Mouse (Mus musculus): ENCODE data around the gene Prss30. TPM values are rescaled to one million over a fixed set of nuclear protein-coding genes. Genes with fewer than 3 reads are reported as not detected.

Prss30 gene
- 0.39 and 0.40 TPM in 2 replicates for polyA plus RNA-seq (2015; fragmentation: Nextera tagmentation; extraction: Ambion mirVana)

GRCm38 (mm10) chr17:23980297-23980909 lies at the start of gene Prss30:
Gene Prss30 (minus strand): TSS chr17:23980566.
- Histone ChIP-seq H3K4me3 (ENCODE audit: low read length) (no peak within 1 kb of the TSS), H3K27me3 (ENCODE audit: control insufficient read depth, insufficient read depth, low read length) (no peaks in the 10 kb centered on the region), H3K27ac (ENCODE audit: low read length) (no peak within 1 kb of the TSS), H3K4me1 (ENCODE audit: control insufficient read depth, insufficient read depth, low read length) (no peaks in the 10 kb centered on the region), H3K9ac (ENCODE audit: low read length) (no peak within 1 kb of the TSS), H3K4me2 (ENCODE audit: low read depth, low read length) (no peak within 1 kb of the TSS), H3K36me3 (ENCODE audit: control insufficient read depth, insufficient read depth) (no peaks in the 10 kb centered on the region), H3K9me3 (replicated peaks; ENCODE audit: control insufficient read depth, low read length) (no peaks in the 10 kb centered on the region)
- WGBS: 64% methylated on average over 10 of the region's 10 CpGs
- no peak for ATAC-seq (replicated peaks; ENCODE audit: extremely low read depth, insufficient read depth, low FRiP score)

GRCm38 (mm10) chr17:24029477-24029876 lies 49.1 kb upstream of the Prss30 start:
- H3K27me3 ChIP-seq (ENCODE audit: control insufficient read depth, insufficient read depth, low read length): no peaks in the 10 kb centered on the region
- no peak for ATAC-seq (replicated peaks; ENCODE audit: extremely low read depth, insufficient read depth, low FRiP score)
- H3K4me1 ChIP-seq (ENCODE audit: control insufficient read depth, insufficient read depth, low read length): no peaks in the 10 kb centered on the region
- no peak overlapping the region for H3K9ac ChIP-seq (ENCODE audit: low read length)
- no peak overlapping the region for H3K4me3 ChIP-seq (ENCODE audit: low read length)
- WGBS: 70% methylated on average over 7 of the region's 7 CpGs
- H3K36me3 ChIP-seq (ENCODE audit: control insufficient read depth, insufficient read depth): no peaks in the 10 kb centered on the region
- no peak overlapping the region for H3K27ac ChIP-seq (ENCODE audit: low read length)
- no peaks in the 10 kb centered on the region for H3K9me3 ChIP-seq (replicated peaks; ENCODE audit: control insufficient read depth, low read length)
- no peak overlapping the region for H3K4me2 ChIP-seq (ENCODE audit: low read depth, low read length)

- Histone ChIP-seq H3K9ac (ENCODE audit: low read length) (no peak overlapping the region), H3K4me2 (ENCODE audit: low read depth, low read length) (no peak overlapping the region), H3K4me1 (ENCODE audit: control insufficient read depth, insufficient read depth, low read length) (peaks cover 4% of the 10 kb centered on the region), H3K27ac (ENCODE audit: low read length) (no peak overlapping the region), H3K36me3 (ENCODE audit: control insufficient read depth, insufficient read depth) (no peaks in the 10 kb centered on the region), H3K4me3 (ENCODE audit: low read length) (no peak overlapping the region), H3K9me3 (replicated peaks; ENCODE audit: control insufficient read depth, low read length) (no peaks in the 10 kb centered on the region), H3K27me3 (ENCODE audit: control insufficient read depth, insufficient read depth, low read length) (no peaks in the 10 kb centered on the region)
- 51% methylated on average over 5 of the region's 5 CpGs for whole genome bisulfite sequencing
- peak; percentile 55; the same call in 1 of the 2 replicates for ATAC-seq (replicated peaks; ENCODE audit: extremely low read depth, insufficient read depth, low FRiP score)
These were observed 41.2 kb upstream of the Prss30 start for GRCm38 (mm10) chr17:24021375-24022199.

- ATAC-seq (replicated peaks; ENCODE audit: extremely low read depth, insufficient read depth, low FRiP score): no peak
- H3K36me3 ChIP-seq (ENCODE audit: control insufficient read depth, insufficient read depth): no peaks in the 10 kb centered on the region
- no peak overlapping the region for H3K4me2 ChIP-seq (ENCODE audit: low read depth, low read length)
- H3K27ac ChIP-seq (ENCODE audit: low read length): no peak overlapping the region
- H3K27me3 ChIP-seq (ENCODE audit: control insufficient read depth, insufficient read depth, low read length): no peaks in the 10 kb centered on the region
- no peak overlapping the region for H3K9ac ChIP-seq (ENCODE audit: low read length)
- no peaks in the 10 kb centered on the region for H3K9me3 ChIP-seq (replicated peaks; ENCODE audit: control insufficient read depth, low read length)
- peaks cover 4% of the 10 kb centered on the region for H3K4me1 ChIP-seq (ENCODE audit: control insufficient read depth, insufficient read depth, low read length)
- WGBS: 59% methylated on average over 6 of the region's 6 CpGs
- no peak overlapping the region for H3K4me3 ChIP-seq (ENCODE audit: low read length)
These were observed 40.3 kb upstream of the Prss30 start for GRCm38 (mm10) chr17:24020696-24021095.

DNA sequence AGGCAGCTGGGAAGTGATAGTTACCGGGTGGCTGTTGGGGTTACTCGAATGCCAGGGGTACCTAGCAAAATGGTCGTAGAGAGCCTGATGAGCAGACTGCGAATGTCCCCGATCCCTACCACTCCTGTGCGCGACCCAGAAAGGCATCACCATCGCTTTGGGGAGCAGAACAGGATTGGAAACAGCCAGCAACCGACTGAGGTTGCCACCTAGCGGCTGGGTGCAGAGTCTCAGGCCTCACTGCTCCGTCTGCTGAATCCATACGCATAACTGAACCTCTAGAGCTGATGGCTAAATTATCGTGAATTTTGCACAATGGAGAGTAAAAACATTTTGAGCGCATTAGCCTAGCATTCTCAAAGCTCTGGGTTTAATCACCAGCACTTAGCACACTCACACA lies 35.4 kb upstream of the Prss30 start:
- Histone ChIP-seq H3K4me3 (ENCODE audit: low read length) (no peak overlapping the region), H3K27me3 (ENCODE audit: control insufficient read depth, insufficient read depth, low read length) (no peaks in the 10 kb centered on the region), H3K9me3 (replicated peaks; ENCODE audit: control insufficient read depth, low read length) (no peaks in the 10 kb centered on the region), H3K27ac (ENCODE audit: low read length) (no peak overlapping the region), H3K9ac (ENCODE audit: low read length) (no peak overlapping the region), H3K36me3 (ENCODE audit: control insufficient read depth, insufficient read depth) (no peaks in the 10 kb centered on the region), H3K4me1 (ENCODE audit: control insufficient read depth, insufficient read depth, low read length) (no peaks in the 10 kb centered on the region), H3K4me2 (ENCODE audit: low read depth, low read length) (no peak overlapping the region)
- ATAC-seq (replicated peaks; ENCODE audit: extremely low read depth, insufficient read depth, low FRiP score): no peak
- WGBS: 27% methylated on average over 14 of the region's 14 CpGs

DNA sequence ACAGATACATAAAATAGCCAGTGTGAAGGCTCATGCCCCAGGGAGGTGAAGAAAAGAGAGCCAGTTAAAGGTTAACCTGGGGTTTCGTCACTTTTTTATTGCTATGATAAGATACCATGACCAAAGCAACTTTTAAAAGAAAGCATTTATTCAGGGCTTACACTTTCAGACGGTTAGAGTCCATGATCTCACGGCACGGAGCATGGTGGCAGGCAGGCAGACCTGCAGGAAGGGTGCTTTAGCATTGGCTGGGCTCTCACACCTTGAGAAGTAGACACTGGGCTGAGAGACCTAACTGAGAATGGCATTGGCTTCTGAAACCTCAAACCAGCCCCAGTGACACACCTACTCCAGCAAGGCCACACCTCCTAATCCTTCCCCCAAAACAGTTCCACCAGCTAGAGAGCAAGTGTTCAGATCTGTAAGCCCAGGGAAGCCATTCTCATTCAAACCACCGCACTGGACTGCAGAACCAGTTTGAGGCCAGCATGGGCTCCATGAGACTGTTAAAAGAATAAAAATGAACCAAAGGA lies 34.1 kb upstream of the Prss30 start:
- Histone ChIP-seq H3K4me2 (ENCODE audit: low read depth, low read length) (no peak overlapping the region), H3K36me3 (ENCODE audit: control insufficient read depth, insufficient read depth) (no peaks in the 10 kb centered on the region), H3K27me3 (ENCODE audit: control insufficient read depth, insufficient read depth, low read length) (no peaks in the 10 kb centered on the region), H3K9me3 (replicated peaks; ENCODE audit: control insufficient read depth, low read length) (no peaks in the 10 kb centered on the region), H3K9ac (ENCODE audit: low read length) (no peak overlapping the region), H3K4me3 (ENCODE audit: low read length) (no peak overlapping the region), H3K27ac (ENCODE audit: low read length) (no peak overlapping the region), H3K4me1 (ENCODE audit: control insufficient read depth, insufficient read depth, low read length) (no peaks in the 10 kb centered on the region)
- WGBS: 77% methylated on average over 5 of the region's 5 CpGs
- ATAC-seq (replicated peaks; ENCODE audit: extremely low read depth, insufficient read depth, low FRiP score): no peak

DNA sequence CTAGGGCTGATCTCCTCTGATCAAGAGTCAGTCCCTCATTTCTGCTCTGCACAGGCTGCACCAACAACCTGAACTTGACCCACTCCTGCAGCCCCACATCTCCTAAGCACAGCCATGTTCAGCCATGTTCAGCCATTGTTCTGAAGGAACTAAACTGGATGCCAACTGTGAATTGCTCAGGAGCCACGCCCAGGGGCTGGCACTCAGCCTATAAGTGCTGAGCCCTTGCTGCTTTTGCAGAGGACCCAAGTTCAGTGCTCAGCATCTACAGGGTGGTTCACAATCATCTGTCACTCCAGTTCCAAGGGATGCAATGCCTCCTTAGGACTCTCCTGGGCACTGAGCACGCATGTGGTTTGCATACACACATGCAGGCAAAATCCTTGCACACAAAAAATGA lies 32.6 kb upstream of the Prss30 start:
- no peak overlapping the region for H3K27ac ChIP-seq (ENCODE audit: low read length)
- no peak for ATAC-seq (replicated peaks; ENCODE audit: extremely low read depth, insufficient read depth, low FRiP score)
- no peak overlapping the region for H3K4me3 ChIP-seq (ENCODE audit: low read length)
- no peaks in the 10 kb centered on the region for H3K9me3 ChIP-seq (replicated peaks; ENCODE audit: control insufficient read depth, low read length)
- WGBS: 80% methylated on average over 2 of the region's 2 CpGs
- no peaks in the 10 kb centered on the region for H3K36me3 ChIP-seq (ENCODE audit: control insufficient read depth, insufficient read depth)
- H3K4me2 ChIP-seq (ENCODE audit: low read depth, low read length): no peak overlapping the region
- 0 out of 2 replicates have a peak, but pooled peaks cover 2% of the 10 kb centered on the region for H3K27me3 ChIP-seq (ENCODE audit: control insufficient read depth, insufficient read depth, low read length)
- no peaks in the 10 kb centered on the region for H3K4me1 ChIP-seq (ENCODE audit: control insufficient read depth, insufficient read depth, low read length)
- no peak overlapping the region for H3K9ac ChIP-seq (ENCODE audit: low read length)

DNA sequence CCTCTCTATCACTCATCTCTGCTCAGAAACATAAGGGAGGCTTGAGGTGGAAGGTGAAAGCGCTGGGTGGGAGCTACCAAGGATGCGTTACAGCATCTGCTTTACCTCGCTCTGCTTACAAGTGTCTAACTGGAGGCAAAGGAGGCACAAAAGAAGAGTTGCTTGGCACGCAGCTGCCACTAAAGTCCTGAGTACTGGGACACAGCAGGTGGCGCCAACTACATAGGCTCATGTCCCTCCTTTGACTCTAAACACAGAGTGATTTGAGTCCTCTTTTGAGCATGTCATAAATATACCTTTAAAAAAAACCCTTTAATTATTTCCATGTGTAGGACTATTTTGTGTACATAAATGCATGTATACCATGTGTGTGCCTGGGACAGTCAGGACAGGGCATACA lies 29.3 kb upstream of the Prss30 start:
- Histone ChIP-seq H3K27ac (ENCODE audit: low read length) (no peak overlapping the region), H3K36me3 (ENCODE audit: control insufficient read depth, insufficient read depth) (no peaks in the 10 kb centered on the region), H3K9me3 (replicated peaks; ENCODE audit: control insufficient read depth, low read length) (no peaks in the 10 kb centered on the region), H3K4me3 (ENCODE audit: low read length) (no peak overlapping the region), H3K27me3 (ENCODE audit: control insufficient read depth, insufficient read depth, low read length) (0 out of 2 replicates have a peak, but pooled peaks cover 2% of the 10 kb centered on the region), H3K4me1 (ENCODE audit: control insufficient read depth, insufficient read depth, low read length) (no peaks in the 10 kb centered on the region), H3K9ac (ENCODE audit: low read length) (no peak overlapping the region), H3K4me2 (ENCODE audit: low read depth, low read length) (no peak overlapping the region)
- ATAC-seq (replicated peaks; ENCODE audit: extremely low read depth, insufficient read depth, low FRiP score): no peak
- 57% methylated on average over 5 of the region's 5 CpGs for WGBS

- Histone ChIP-seq H3K4me2 (ENCODE audit: low read depth, low read length) (no peak overlapping the region), H3K9me3 (replicated peaks; ENCODE audit: control insufficient read depth, low read length) (no peaks in the 10 kb centered on the region), H3K27me3 (ENCODE audit: control insufficient read depth, insufficient read depth, low read length) (0 out of 2 replicates have a peak, but pooled peaks cover 2% of the 10 kb centered on the region), H3K4me1 (ENCODE audit: control insufficient read depth, insufficient read depth, low read length) (no peaks in the 10 kb centered on the region), H3K9ac (ENCODE audit: low read length) (no peak overlapping the region), H3K36me3 (ENCODE audit: control insufficient read depth, insufficient read depth) (no peaks in the 10 kb centered on the region), H3K4me3 (ENCODE audit: low read length) (no peak overlapping the region), H3K27ac (ENCODE audit: low read length) (no peak overlapping the region)
- 62% methylated on average over 4 of the region's 4 CpGs for WGBS
- no peak for ATAC-seq (replicated peaks; ENCODE audit: extremely low read depth, insufficient read depth, low FRiP score)
These were observed 27.7 kb upstream of the Prss30 start for GRCm38 (mm10) chr17:24008105-24008504.

All from heart, embryonic 16.5 days (tissue).